Mouse (Mus musculus): Measurements from ENCODE around the gene Tufm. TPM values are rescaled to one million over a fixed set of nuclear protein-coding genes. Genes with fewer than 3 reads are reported as not detected.

Tufm gene
- polyA plus RNA-seq, 1 experiment from 2014 or later: 114 TPM

GRCm38 (mm10) chr7:126456382-126457266 lies 30.5 kb upstream of the Tufm start:
- Histone ChIP-seq H3K4me2 (no peak overlapping the region), H3K9me3 (replicated peaks) (no peaks in the 10 kb centered on the region), H3K27ac (no peak overlapping the region), H3K4me1 (no peaks in the 10 kb centered on the region), H3K36me3 (ENCODE audit: poor library complexity, severe bottlenecking) (no peaks in the 10 kb centered on the region), H3K4me3 (no peak overlapping the region), H3K9ac (no peak overlapping the region), H3K27me3 (no peaks in the 10 kb centered on the region)
- ATAC-seq: no peak
- 88% methylated on average over 17 of the region's 17 CpGs for WGBS

- WGBS: 84% methylated on average over 5 of the region's 5 CpGs
- H3K36me3 ChIP-seq (ENCODE audit: poor library complexity, severe bottlenecking): no peaks in the 10 kb centered on the region
- no peaks in the 10 kb centered on the region for H3K4me1 ChIP-seq
- no peaks in the 10 kb centered on the region for H3K9me3 ChIP-seq (replicated peaks)
- H3K4me2 ChIP-seq: no peak overlapping the region
- no peak overlapping the region for H3K27ac ChIP-seq
- ATAC-seq: no peak
- H3K4me3 ChIP-seq: no peak overlapping the region
- no peak overlapping the region for H3K9ac ChIP-seq
- no peaks in the 10 kb centered on the region for H3K27me3 ChIP-seq
Measured at GRCm38 (mm10) chr7:126458225-126458624, 28.9 kb upstream of the Tufm start.

DNA sequence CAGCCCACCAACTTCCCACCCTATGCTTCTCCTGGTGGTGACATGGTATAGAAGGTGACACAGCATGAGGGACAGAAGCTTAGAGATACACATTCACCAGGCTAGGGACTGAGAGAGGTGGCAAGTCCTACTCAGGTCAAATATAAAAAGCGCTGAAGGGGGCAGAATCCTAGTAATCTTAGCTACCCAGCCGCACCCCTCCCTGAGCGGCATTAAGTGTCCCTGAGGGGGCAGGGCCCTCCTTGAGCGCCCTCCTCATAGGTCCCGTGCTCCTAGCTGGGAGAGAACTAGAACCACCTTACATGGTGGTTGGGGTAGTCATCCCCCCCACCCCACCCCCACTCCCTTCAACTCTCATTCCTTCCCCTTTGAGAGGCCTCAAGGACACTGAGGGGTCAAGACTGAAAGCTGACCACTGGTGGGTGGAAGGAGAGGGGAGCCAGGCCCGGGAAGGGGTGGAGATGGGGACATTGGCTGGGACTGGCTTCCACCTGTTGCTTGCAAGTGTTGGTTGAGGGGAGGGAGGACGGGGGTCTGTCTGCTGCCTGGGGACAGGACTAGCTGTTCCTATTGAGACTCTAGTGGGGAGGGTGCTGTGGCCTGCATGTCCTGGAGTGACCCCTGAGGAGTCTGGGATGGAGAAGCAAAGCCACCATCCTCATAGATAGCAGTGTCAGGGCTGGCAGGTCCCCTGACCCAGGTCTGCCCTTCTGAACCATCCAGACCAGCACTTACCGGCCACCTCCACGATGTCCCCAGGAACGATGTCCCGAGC lies 28.1 kb upstream of the Tufm start:
- no peak overlapping the region for H3K27ac ChIP-seq
- no peak overlapping the region for H3K9ac ChIP-seq
- no peaks in the 10 kb centered on the region for H3K36me3 ChIP-seq (ENCODE audit: poor library complexity, severe bottlenecking)
- 86% methylated on average over 11 of the region's 11 CpGs for WGBS
- no peaks in the 10 kb centered on the region for H3K4me1 ChIP-seq
- H3K4me3 ChIP-seq: no peak overlapping the region
- no peak for ATAC-seq
- no peaks in the 10 kb centered on the region for H3K27me3 ChIP-seq
- no peaks in the 10 kb centered on the region for H3K9me3 ChIP-seq (replicated peaks)
- H3K4me2 ChIP-seq: no peak overlapping the region

GRCm38 (mm10) chr7:126460623-126461399 lies 26.4 kb upstream of the Tufm start:
- Histone ChIP-seq H3K27me3 (no peaks in the 10 kb centered on the region), H3K4me2 (no peak overlapping the region), H3K9ac (no peak overlapping the region), H3K9me3 (replicated peaks) (no peaks in the 10 kb centered on the region), H3K36me3 (ENCODE audit: poor library complexity, severe bottlenecking) (no peaks in the 10 kb centered on the region), H3K27ac (no peak overlapping the region), H3K4me3 (no peak overlapping the region), H3K4me1 (no peaks in the 10 kb centered on the region)
- WGBS: 50% methylated on average over 10 of the region's 10 CpGs
- ATAC-seq: no peak

DNA sequence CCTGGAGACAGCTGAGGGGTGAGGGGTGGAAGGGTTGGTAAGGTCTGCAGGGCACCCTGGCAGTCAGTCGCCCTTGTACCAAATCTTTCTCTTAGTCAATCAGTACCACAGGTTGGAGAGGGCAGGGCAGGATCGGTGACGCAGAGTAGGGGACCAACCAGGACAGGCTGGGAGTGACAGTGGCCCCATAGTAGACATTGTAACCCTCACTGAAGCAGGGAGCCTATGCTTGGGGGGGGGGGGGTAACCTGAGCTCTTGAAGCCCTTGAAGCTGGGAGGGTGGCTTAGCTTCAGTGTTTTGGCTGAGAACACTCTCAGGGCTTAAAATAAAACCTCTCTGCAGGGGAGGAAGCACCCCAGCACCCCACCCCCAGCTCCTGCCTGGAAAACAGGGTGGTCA lies 25.5 kb upstream of the Tufm start:
- H3K4me2 ChIP-seq: no peak overlapping the region
- H3K4me1 ChIP-seq: no peaks in the 10 kb centered on the region
- no peak overlapping the region for H3K27ac ChIP-seq
- no peak for ATAC-seq
- no peaks in the 10 kb centered on the region for H3K9me3 ChIP-seq (replicated peaks)
- H3K9ac ChIP-seq: no peak overlapping the region; the same call in 1 of the 2 replicates
- WGBS: 69% methylated on average over 3 of the region's 3 CpGs
- H3K36me3 ChIP-seq (ENCODE audit: poor library complexity, severe bottlenecking): peaks cover 7% of the 10 kb centered on the region; the same call in 1 of the 2 replicates
- H3K27me3 ChIP-seq: no peaks in the 10 kb centered on the region
- no peak overlapping the region for H3K4me3 ChIP-seq

DNA sequence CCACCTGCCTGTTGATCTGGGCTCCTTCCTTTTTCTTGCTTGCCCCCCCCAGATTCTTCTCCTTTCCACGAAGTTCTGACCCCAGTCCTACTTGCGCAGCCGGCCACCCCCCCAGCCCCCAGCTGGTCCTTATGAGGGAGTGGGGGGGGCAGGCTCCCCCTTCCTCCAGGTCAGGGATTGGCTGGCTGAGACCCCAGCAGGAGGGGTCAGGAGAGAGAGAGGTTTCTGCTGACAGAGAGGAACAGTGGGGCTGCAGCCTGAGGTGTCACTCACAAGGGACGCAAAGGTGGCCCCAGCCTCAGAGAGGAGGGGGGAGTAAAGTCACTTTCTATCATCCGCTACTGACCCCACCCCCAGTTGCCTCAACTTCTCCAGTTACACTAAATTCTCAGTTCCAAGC lies 24.2 kb upstream of the Tufm start, which contains the start of gene Atp2a1:
Gene Atp2a1, minus strand, starts transcription at position 105 of the 400 bp plus-strand sequence.
- Histone ChIP-seq H3K9ac (peak within 1 kb of the TSS; percentile 40), H3K4me3 (no peak within 1 kb of the TSS), H3K9me3 (replicated peaks) (no peaks in the 10 kb centered on the region), H3K27ac (no peak within 1 kb of the TSS), H3K4me1 (no peaks in the 10 kb centered on the region), H3K27me3 (no peaks in the 10 kb centered on the region), H3K4me2 (no peak within 1 kb of the TSS), H3K36me3 (ENCODE audit: poor library complexity, severe bottlenecking) (peaks cover 21% of the 10 kb centered on the region)
- no peak for ATAC-seq
- WGBS: 45% methylated on average over 5 of the region's 5 CpGs

DNA sequence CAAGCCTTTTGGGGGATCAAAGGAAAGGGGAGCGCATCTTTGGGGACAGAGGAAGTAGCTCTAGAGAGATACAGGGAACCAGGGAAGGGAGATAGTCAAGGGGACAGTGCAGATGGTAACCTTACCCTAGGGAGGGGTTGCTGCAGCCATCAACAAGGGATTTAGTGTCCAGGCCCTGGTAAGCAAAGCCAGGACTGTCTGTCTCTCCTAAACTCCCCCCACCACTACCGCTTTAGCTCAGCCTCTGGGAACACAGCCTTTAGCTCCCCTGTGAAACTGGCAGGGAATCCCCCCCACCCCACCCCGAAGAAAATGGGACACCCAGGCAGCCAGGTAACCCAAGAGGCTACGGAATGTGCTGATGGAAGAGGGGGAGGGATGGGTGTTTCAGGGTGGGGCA lies 23.6 kb upstream of the Tufm start:
- Histone ChIP-seq H3K4me3 (no peak overlapping the region), H3K27ac (no peak overlapping the region), H3K27me3 (no peaks in the 10 kb centered on the region), H3K9ac (no peak overlapping the region), H3K4me1 (no peaks in the 10 kb centered on the region), H3K9me3 (replicated peaks) (no peaks in the 10 kb centered on the region), H3K36me3 (ENCODE audit: poor library complexity, severe bottlenecking) (peaks cover 27% of the 10 kb centered on the region), H3K4me2 (no peak overlapping the region)
- WGBS: 59% methylated on average over 4 of the region's 4 CpGs
- no peak for ATAC-seq

DNA sequence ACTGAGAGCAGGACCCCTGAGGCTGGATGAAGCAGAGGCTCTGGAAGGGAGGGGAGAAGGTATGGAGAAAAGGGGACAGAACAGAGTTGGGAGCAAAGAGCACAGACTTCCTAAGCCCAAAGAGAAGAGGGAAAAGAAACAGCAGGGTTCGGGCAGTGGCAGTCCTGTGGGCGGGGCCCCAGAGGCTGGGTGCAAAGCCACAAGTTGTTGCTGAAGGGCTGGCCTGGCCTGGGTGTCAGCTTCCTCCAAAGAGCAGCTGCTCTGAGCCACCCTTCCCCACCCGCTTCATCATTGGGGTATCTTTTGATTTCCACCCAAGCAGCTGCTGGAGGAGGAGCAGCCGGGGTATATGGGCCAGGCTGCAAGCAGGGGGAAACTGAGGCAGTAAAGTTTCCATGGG lies 23.0 kb upstream of the Tufm start:
- Histone ChIP-seq H3K27ac (no peak overlapping the region), H3K27me3 (no peaks in the 10 kb centered on the region), H3K36me3 (ENCODE audit: poor library complexity, severe bottlenecking) (peaks cover 32% of the 10 kb centered on the region), H3K9ac (no peak overlapping the region), H3K4me1 (no peaks in the 10 kb centered on the region), H3K9me3 (replicated peaks) (no peaks in the 10 kb centered on the region), H3K4me2 (no peak overlapping the region), H3K4me3 (no peak overlapping the region)
- 53% methylated on average over 4 of the region's 4 CpGs for WGBS
- ATAC-seq: no peak

GRCm38 (mm10) chr7:126464836-126465235 lies 22.3 kb upstream of the Tufm start:
- no peak for ATAC-seq
- no peak overlapping the region for H3K4me2 ChIP-seq
- peaks cover 39% of the 10 kb centered on the region for H3K36me3 ChIP-seq (ENCODE audit: poor library complexity, severe bottlenecking)
- WGBS: 37% methylated on average over 5 of the region's 5 CpGs
- H3K27me3 ChIP-seq: no peaks in the 10 kb centered on the region
- H3K9ac ChIP-seq: no peak overlapping the region
- H3K27ac ChIP-seq: no peak overlapping the region
- H3K4me1 ChIP-seq: no peaks in the 10 kb centered on the region
- H3K4me3 ChIP-seq: no peak overlapping the region
- no peaks in the 10 kb centered on the region for H3K9me3 ChIP-seq (replicated peaks)

DNA sequence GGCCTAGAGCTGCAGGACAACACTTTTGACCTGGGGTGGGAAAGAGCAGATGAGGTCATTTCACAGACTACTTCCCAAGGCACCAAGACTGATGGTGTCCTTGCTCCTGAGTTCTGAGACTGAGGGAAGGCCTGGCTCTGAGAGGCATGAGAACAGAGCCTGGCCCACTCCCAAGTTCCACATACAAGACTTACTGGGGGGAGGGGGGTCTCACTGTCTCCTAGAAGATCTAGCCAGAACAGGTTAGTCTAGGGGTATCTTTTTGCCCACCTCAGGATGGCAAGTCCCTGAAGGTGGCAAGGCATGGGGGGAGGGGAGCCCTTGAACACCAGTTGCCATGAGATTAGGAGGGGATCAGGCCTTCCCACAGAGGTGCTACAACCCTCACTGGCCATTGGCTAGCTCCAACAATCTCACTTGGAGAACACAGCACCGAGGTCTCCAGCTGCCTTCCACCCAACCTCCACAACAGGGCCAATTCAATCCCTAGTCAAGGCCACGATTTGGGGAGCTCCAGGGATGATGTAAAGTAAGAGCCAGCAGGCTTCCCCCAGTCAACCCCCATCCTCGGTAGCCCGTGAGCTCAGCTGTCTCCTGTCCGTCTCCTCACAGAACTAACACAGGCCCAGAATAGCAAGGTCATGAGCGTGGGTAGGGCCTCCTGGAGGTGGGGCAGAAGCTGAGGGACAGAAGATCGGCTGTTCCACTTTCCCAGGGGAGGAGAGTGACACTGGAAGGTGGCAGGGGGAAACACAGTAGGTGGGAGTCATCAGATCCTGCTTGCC lies 21.7 kb upstream of the Tufm start:
- Histone ChIP-seq H3K9ac (no peak overlapping the region), H3K27me3 (no peaks in the 10 kb centered on the region), H3K4me1 (no peaks in the 10 kb centered on the region), H3K9me3 (replicated peaks) (no peaks in the 10 kb centered on the region), H3K4me3 (no peak overlapping the region), H3K27ac (no peak overlapping the region; the same call in 1 of the 2 replicates), H3K36me3 (ENCODE audit: poor library complexity, severe bottlenecking) (peaks cover 45% of the 10 kb centered on the region), H3K4me2 (no peak overlapping the region)
- no peak for ATAC-seq
- 59% methylated on average over 7 of the region's 7 CpGs for WGBS

GRCm38 (mm10) chr7:126466116-126466515 lies 21.0 kb upstream of the Tufm start:
- no peaks in the 10 kb centered on the region for H3K4me1 ChIP-seq
- no peak overlapping the region for H3K4me2 ChIP-seq
- no peaks in the 10 kb centered on the region for H3K27me3 ChIP-seq
- 78% methylated on average over 9 of the region's 9 CpGs for WGBS
- ATAC-seq: no peak
- H3K27ac ChIP-seq: no peak overlapping the region
- no peaks in the 10 kb centered on the region for H3K9me3 ChIP-seq (replicated peaks)
- H3K4me3 ChIP-seq: no peak overlapping the region
- H3K36me3 ChIP-seq (ENCODE audit: poor library complexity, severe bottlenecking): peaks cover 52% of the 10 kb centered on the region
- H3K9ac ChIP-seq: no peak overlapping the region

Data from forebrain, embryonic 13.5 days (tissue).